Mouse (Mus musculus): ENCODE measurements around the gene Enho.

Gene Enho

GRCm38 (mm10) chr4:41633001-41633400 is 7.1 kb downstream of the Enho start:
- DNase-seq (ENCODE audit: low spot score in 2 of 2) = no peak

GRCm38 (mm10) chr4:41631390-41631789 is 8.7 kb downstream of the Enho start:
- DNase-seq (ENCODE audit: low spot score in 2 of 2) = peak in 1 of 2 experiments; percentile 63

- DNase-seq (ENCODE audit: low spot score in 2 of 2) = no peak
Measured at GRCm38 (mm10) chr4:41630196-41630595, 9.9 kb downstream of the Enho start.

GRCm38 (mm10) chr4:41628202-41628927 is 11.8 kb downstream of the Enho start:
- no peak for DNase-seq (ENCODE audit: low spot score in 2 of 2)

DNA sequence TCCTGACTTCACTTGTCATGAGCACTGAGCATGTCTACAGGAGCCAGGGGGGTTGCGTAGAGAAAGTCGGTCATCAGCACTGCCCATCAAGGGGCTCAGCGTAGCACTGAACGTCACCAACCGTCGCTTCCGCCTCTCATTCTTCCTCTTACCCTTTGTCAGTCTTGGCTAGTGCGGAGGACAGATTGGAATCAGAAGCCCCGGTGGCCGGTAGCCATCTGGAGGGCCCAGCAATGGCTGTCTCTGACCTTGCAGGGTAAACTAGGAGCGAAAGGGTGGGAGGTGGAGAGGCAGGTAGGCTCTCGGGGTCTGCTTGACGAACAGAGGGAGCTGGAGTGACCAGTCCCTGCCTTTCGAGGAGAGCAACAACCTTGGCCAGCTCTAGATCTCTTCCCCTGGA is 18.1 kb downstream of the Enho start:
- no peak for DNase-seq (ENCODE audit: low spot score in 2 of 2)

GRCm38 (mm10) chr4:41618916-41619746 is 21.0 kb downstream of the Enho start:
- DNase-seq (ENCODE audit: low spot score in 2 of 2) = no peak

DNA sequence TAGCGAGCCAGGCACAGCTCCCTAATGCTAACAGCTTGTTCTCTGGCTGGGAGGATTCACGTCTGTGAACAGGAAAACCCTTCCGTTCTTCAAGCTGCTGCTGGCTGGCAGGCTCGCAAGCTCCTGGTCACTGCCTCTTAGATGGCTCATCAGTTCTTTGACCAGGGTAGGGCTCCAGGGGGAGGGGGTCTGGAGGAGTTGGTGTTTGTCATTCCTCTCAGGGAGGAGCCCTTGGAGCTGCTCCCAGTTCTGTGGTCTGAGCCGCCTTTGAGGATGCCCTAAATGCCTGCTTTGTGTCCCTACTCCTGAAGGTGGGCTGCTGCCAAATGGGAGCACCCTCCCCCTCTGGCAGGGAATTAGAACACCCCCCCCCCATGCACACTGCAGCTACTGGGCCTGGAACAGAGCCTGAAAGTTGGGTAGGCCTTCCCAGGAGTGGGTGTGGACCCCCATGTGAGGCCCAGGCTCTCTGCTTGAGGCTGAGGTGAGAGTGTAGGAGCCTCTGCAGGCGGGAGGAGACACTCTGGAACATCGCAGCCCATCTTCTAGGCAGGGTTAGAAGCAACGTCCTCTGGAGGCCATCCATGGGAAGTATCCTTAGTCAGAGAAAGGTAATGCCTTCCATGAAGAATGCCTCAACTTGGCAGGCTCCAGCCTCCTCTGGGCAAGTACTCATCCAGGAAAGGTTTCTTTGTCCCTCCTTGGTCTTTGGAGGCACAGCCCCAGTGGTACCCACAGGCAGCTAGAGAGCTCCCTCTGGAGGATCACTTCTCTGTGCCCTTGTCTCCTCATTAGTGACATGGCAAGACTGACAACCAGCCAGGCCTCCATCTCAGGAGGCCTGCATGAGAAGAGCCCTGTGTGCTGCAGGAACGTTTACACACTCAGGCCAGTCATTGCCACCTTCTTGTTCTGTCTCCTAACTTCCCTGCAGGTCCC is 24.2 kb downstream of the Enho start:
- no peak for DNase-seq (ENCODE audit: low spot score in 2 of 2)

- peak; percentile 57 to 63 for DNase-seq (ENCODE audit: low spot score in 2 of 2)
Measured at GRCm38 (mm10) chr4:41614156-41614555, 26.0 kb downstream of the Enho start.

DNA sequence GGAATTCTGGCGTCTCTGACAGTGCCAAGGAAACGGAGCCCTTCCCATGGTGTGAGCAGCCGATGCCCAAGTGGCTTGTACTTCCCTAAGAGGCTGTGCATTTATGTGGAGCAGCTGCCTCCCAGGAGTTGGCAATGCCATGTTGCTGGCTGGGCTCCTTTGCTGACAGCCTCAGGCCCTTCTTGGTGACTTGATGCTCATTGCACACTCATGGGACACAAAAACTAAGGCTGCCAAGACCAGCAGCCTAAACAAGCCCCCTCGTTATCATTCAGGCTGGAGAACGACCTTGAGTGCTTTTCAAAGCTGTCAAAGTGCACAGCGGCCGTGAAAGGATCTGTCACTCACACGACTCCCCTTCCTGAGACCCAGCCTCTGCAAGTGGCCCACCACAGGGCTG is 28.0 kb downstream of the Enho start:
- DNase-seq (ENCODE audit: low spot score in 2 of 2) = no peak

DNA sequence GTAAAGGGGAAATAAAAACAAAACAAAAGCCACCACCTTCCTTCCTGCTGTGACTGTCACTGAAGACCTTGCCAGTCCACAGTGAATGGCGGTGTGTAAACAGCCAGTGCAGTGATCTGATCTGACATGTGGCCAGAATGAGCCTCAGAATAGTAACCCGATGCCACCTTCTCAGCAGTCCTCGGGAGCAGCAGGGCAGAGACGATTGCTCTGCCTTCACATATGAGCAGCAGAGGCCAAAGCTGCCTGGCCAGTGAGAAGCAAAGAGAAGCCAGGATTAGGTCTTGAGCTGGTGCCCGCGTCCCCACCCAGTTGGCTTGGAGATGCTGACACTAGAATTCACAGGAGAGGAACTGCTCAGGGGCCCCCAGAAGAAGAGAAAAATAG is 29.5 kb downstream of the Enho start:
- no peak for DNase-seq (ENCODE audit: low spot score in 2 of 2)

DNA sequence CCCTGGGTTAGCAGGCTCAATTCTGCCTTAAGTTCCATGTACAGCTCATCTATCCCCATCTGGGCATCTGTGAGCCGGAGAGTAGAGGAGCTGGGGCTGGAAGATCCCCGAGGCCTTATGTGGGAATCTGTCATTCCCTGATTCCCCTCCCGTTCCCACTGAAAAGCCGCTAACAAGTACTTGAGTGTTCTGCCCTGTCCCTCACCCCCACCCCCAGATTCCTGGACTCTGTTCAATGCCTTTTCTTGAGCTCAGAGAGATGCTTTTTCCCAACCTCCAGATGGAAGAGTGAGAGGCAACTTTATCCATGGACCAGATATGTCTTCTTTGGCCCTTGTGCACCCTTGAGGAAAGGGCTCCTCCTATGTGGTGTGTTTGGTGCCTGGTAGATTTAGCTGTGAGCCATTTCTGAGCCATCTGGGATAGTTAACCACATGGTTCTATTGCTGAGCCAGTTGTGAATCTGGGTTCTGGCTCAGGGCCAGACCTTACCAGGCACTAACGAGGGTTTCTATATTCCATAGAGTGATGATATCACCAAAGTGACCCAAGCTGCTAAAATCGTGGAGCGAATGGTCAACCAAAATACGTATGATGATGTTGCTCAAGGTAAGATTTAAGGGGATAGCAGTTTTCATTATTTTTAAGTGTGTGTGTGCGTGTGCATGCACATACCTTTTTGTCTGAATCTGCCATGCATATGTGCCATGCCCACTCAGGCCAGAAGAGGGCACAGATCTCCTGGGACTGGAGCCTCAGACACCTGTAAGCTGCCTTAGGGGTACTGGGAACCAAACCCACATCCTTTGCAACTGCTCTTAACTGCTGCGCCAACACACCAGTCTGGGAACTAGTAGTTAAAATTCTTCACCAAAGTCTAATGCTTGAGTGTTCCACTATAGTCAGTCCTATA is 30.2 kb downstream of the Enho start:
- DNase-seq (ENCODE audit: low spot score in 2 of 2) = no peak

GRCm38 (mm10) chr4:41606784-41607183 is 33.3 kb downstream of the Enho start:
- no peak for DNase-seq (ENCODE audit: low spot score in 2 of 2)

DNA sequence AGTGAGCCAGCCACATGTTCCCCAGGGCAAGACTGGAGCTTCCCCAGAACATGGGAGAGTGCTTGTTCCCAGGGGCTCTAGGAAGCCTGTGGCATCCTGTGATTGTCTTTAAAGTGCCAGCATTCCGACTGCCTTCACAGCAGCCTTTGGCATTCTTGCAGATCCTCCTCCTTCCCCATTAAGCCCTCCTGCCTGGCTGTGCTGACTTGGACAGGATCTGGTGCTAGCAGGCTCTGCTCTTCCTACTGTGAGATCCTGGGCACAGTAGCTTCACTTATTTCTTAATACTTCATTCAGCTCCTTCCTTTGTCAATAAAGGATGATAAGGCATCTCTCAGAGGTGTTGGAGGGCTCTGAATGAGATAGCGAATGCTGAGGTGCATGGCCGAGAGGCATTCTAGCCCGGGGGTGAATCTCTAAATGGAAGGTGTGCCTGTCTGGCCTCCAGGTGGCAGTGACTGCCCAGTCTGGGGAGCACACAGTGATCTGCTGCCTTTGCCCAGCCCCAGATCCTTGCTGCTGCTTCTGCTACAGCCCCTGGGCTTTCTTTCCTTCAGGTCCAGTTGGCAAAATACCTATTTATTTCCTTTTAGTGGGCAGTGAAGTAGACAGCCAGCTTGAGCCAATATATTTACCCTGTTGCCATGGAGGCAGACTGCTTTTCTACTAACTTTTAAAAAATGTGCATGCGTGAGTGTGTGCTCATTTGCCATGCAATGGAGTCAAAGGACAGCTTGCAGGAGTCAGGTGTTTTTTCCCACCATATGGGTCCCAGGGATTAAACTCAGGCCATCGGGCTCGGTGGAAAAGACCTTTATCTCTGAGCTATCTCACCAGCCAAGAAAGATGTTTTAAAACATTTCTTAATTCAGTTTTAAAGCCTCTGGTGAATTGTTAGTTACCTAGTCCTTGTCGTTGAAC is 35.4 kb downstream of the Enho start:
- peak in 1 of 2 experiments; percentile 35 for DNase-seq (ENCODE audit: low spot score in 2 of 2)

- no peak for DNase-seq (ENCODE audit: low spot score in 2 of 2)
Measured at GRCm38 (mm10) chr4:41602818-41603217, 37.3 kb downstream of the Enho start.
